Mouse (Mus musculus) 3T3-L1 (cell line): ENCODE results near the gene Syp.
A peak's percentile ranks its signal among the peaks of the same experiment; 100 is the strongest.

ENCODE experiments used
- DNase-seq: peaks from one replicate; pipeline ENCODE4 v3.0.0-alpha.2; 2015; ENCODE audit warnings: low read depth, low spot score

Syp gene

GRCm38 (mm10) chrX:7662936-7663335, 24.7 kb downstream of the Syp start:
- DNase-seq: no peak

DNA sequence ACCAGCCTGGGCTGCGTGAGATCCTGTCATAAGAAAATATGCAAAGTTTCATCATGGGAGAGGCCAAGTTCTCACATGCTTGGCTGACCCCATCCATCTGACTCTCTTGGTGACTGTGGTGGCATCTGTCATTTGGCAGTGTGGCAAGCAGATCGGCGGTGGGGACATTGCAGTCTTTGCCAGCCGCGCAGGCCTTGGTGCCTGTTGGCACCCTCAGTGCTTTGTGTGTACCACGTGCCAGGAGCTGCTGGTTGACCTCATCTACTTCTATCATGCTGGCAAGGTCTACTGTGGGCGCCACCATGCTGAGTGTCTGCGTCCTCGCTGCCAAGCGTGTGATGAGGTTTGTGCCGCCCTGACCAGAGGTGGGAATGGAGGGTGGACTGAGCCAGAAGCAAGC, 26.5 kb downstream of the Syp start:
- DNase-seq: no peak

- no peak for DNase-seq
Observed at GRCm38 (mm10) chrX:7665739-7666502, 27.6 kb downstream of the Syp start.

GRCm38 (mm10) chrX:7670390-7670881, 32.2 kb downstream of the Syp start:
- peak; percentile 82 for DNase-seq

GRCm38 (mm10) chrX:7670921-7671623, 32.8 kb downstream of the Syp start, which contains the start of gene Plp2:
TSS of gene Plp2 (minus strand) at chrX:7671390.
- DNase-seq: peak; percentile 56

GRCm38 (mm10) chrX:7672739-7673138, 34.5 kb downstream of the Syp start:
- DNase-seq: no peak

DNA sequence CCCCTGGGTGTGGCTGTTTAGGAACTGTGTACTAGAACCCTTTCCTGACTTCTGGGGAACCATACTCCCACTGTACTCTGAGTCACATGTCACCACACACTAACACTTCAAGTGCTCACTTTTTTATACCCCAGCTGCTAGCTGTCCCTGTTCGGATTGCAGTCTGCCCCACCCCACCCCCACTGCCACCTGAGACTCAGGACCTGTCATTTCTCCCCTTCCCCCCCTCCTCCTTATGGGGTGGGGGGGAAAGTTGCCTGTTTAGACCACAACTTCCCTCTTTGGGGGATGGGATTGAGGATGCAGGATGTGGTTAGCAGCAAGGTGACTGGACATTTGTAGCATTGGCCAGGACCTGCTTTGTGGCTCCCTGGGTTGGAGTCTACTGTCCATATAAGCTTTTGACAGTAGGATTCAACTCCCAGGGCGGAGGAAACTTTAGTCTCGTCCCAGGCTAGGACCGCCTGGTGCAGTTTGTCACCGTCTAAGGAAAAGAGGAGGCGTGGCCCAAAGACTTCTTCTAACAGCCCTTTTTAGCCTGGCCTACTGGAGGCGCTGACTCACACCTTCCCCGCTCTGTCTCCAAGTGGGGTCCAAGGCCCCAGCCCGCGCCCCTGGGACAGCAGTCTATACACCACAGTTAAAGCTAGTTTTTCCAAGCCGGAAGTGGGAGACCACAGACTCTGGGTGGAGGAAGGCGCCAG, 35.5 kb downstream of the Syp start:
- peak; percentile 61 for DNase-seq

- no peak for DNase-seq
Observed at GRCm38 (mm10) chrX:7674284-7675000, 36.2 kb downstream of the Syp start.

GRCm38 (mm10) chrX:7675001-7675380, 36.7 kb downstream of the Syp start:
- DNase-seq: no peak

GRCm38 (mm10) chrX:7678986-7679385, 40.7 kb downstream of the Syp start:
- DNase-seq: peak; percentile 61

GRCm38 (mm10) chrX:7679405-7680056, 41.3 kb downstream of the Syp start:
- DNase-seq: peak; percentile 90

- no peak for DNase-seq
Observed at GRCm38 (mm10) chrX:7680057-7680412, 41.8 kb downstream of the Syp start.

- DNase-seq: no peak
Observed at GRCm38 (mm10) chrX:7680864-7681263, 42.6 kb downstream of the Syp start, which contains the start of gene Magix. TSS of gene Magix (minus strand) at chrX:7681251.

DNA sequence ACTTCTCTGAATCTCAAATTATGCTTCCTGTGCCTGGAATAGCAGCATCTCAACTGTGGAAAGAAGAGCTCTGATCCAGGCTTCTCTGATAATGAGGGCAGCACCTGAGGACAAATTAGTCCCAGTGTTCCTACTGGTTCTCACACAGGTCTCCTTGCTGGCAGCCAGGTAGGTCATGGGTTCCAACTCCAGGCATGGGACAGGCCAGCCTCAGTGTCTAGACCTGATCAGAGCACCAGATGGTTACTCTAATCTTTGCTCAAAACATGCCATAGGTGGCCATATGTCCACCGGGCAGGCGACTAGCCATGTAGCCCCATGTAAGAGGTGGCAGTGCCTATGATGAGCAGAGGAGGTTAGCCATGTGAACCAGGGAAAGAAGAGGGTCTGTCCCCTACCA, 50.0 kb downstream of the Syp start:
- no peak for DNase-seq

DNA sequence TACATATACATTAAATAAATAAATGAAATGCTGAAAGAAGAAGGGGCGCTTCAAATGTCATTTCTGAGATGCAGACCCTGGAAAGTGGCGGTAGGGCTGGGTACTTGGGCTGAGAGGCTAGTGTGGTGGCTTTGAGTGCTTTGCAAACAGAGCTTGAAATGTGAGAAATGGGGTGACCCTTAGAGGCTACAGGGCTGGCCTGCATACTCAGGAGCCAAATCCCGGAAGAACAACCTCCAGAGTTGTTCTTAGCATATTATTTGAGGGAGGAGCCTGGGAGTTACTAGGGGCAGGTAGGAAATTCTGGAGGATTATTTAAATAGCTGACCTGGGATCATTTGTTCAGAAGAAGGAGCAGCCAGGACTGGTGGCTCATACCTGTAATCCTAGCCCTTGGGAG, 52.2 kb downstream of the Syp start:
- DNase-seq: no peak

DNA sequence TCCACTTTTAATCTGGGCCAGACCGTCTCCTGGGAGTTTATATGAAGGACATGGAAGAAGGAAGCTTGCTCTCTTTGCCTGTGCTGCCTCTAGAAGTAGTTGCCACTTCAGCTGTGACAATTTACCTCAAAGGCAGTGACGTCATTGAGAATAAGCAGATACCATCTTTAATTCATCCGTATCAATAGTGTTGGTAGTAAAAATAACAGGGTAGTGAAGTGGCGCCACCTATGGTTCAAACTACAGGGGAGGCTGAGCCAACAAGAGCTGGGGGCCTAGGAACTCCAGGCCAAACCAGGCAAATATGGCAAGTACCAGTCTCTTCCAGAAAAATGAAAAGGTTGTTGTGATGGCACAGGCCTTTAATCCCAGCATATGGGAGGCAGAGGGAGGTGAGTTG, 54.6 kb downstream of the Syp start:
- peak; percentile 64 for DNase-seq

- no peak for DNase-seq
Observed at GRCm38 (mm10) chrX:7696520-7696919, 58.2 kb downstream of the Syp start.

DNA sequence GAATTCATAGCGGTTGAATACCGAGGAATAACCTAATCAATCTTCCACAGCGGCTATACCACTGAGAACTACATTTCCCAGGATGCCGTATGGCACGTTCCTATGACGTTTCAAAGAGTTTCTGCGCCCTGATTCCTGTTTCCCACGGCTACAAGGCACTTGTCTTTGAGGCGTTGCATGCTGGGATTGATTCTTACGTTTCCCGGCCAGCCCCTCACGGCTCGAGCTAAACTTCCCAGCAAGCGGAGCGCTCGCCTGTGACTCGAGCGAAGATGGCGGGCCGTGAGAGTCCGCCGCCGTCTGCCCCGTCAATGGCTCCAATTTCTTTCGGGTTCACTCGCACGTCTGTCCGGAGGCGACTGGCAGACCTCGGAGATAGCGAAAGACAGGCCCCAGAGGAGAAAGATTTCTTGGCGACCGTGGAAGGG, 58.7 kb downstream of the Syp start, which contains the start of gene Gpkow:
TSS of gene Gpkow (plus strand) at position 178 of the 428 bp plus-strand sequence.
- peak; percentile 95 for DNase-seq
